Mouse (Mus musculus) erythroblast, embryonic 14.5 days (primary cell): ENCODE results near the gene Jag2.
A peak's percentile ranks its signal among the peaks of the same experiment; 100 is the strongest.

Source experiments
- GATA1 ChIP-seq: IDR thresholded peaks from 2 replicates; pipeline ENCODE4 v1.6.1; 2012; ENCODE audit warnings: low read length, inconsistent platforms, mixed read lengths
- TAL1 ChIP-seq: IDR thresholded peaks from 3 replicates; pipeline ENCODE4 v1.6.1; 2012; ENCODE audit warnings: low read length, inconsistent platforms, mixed read lengths

DNA sequence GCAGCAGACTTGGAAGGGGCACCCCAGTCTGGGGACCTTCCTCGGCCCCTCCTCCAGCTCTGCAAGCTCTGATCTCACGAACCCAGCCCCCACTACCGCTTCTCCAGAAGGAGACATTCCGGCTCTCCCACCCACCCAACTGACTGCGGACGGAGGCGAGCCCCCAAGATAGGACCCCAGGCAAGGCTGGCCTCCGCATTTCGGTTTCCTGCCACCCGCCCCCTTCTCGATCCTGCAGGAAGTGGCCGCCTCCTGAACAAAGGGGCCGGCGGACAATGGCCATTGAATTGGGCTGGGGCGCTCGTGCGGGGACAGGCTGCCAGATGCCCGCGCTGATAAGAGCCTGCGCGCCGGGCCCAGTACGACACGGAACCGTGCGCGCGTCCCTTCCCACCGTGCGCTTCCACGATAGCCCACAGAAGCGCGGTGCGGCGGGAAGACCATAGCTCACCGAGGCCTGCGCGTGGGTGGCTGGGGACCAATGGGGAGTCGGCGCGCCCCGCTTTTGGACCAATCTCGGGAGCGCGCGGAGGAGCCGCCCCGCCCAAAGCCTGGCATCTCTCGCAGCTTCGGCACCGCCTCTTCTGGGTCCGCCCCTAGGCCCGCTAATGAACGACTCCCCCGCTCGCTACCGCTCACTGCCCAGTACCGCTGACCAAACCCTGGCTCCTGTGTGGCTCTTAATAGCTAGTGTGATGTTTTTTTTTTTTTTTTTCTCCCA is 20.6 kb upstream of the Jag2 start:
- no peak for TF ChIP-seq TAL1
- peak; percentile 30; the same call in 1 of the 2 replicates for TF ChIP-seq GATA1
